Mouse (Mus musculus) c-Kit-positive CD71-negative TER-119-negative erythroid progenitor cells, embryonic 14.5 days (primary cell): ENCODE measurements around the gene Aif1l.

ENCODE experiments used
- DNase-seq: peaks from one replicate; pipeline ENCODE4 v3.0.0-alpha.2; 2013; ENCODE audit warnings: low read depth

The Aif1l gene

DNA sequence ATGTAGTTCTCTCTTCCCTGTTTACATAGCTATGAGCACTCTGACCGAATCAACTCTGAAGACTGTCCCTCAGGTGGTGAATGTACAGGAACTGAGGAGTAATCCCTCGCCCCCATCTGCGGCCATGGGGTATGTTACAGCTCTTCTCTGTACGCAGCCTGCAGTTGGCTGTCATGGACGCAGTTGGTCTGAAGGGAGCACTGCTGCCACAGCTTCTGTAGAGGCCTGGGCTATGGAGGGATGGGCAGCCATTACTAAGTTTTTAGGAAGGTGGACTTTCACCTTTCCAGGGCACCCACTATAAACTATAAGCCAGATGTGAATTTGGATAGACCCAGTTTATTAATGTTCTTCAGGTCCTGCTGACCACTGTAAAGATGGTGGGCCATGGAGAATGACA, 70.3 kb downstream of the Aif1l start:
- no peak for DNase-seq
